Mouse (Mus musculus) limb, embryonic 11.5 days (tissue): ENCODE data around the gene Psme4. TPM values are rescaled to one million over a fixed set of nuclear protein-coding genes. Genes with fewer than 3 reads are reported as not detected.

Experiments used
- ATAC-seq: fragments of 200-750 bp; cut with Nextera tagmentation; 2 replicates; pipeline ENCODE4 v1.8.0; 2017; ENCODE audit warnings: low read depth; ENCODE audit not compliant: insufficient number of reproducible peaks, low FRiP score, low TSS enrichment
- DNase-seq: peaks from one replicate; pipeline ENCODE4 v3.0.0-alpha.2; 2015; ENCODE audit warnings: low spot score
- H3K27ac ChIP-seq: fragments of 300-500 bp; sonication (generic); replicated peaks from 2 replicates; pipeline ENCODE4 v1.5.1; 2014; ENCODE audit warnings: low read depth, mild to moderate bottlenecking, low read length
- H3K27me3 ChIP-seq: fragments of 300-500 bp; sonication (generic); 2 replicates; pipeline ENCODE4 v1.6.1; 2014; ENCODE audit warnings: mild to moderate bottlenecking, low read length, mixed read lengths; ENCODE audit not compliant: control insufficient read depth, insufficient read depth
- H3K36me3 ChIP-seq: fragments of 300-500 bp; sonication (generic); 2 replicates; pipeline ENCODE4 v1.6.1; 2014; ENCODE audit warnings: mild to moderate bottlenecking, low read length, moderate library complexity, mixed read lengths; ENCODE audit not compliant: control insufficient read depth, insufficient read depth
- H3K4me1 ChIP-seq: fragments of 300-500 bp; sonication (generic); 2 replicates; pipeline ENCODE4 v1.6.1; 2014; ENCODE audit warnings: low read length, mixed read lengths; ENCODE audit not compliant: control insufficient read depth, insufficient read depth
- H3K4me2 ChIP-seq: fragments of 300-500 bp; sonication (generic); 2 replicates; pipeline ENCODE4 v1.6.1; 2014; ENCODE audit warnings: low read depth, mild to moderate bottlenecking, moderate library complexity; ENCODE audit not compliant: severe bottlenecking
- H3K4me3 ChIP-seq: fragments of 300-500 bp; sonication (generic); 2 replicates; pipeline ENCODE4 v1.5.1; 2014; ENCODE audit warnings: low read depth, low read length
- H3K9ac ChIP-seq: fragments of 300-500 bp; sonication (generic); 2 replicates; pipeline ENCODE4 v1.6.1; 2014; ENCODE audit warnings: mild to moderate bottlenecking, low read length
- H3K9me3 ChIP-seq: fragments of 300-500 bp; sonication (generic); 2 replicates; pipeline ENCODE4 v1.6.1; 2016; ENCODE audit warnings: low read length; ENCODE audit not compliant: control insufficient read depth
- WGBS: fragments of 180-500 bp; shearing (Covaris S2); extraction: QIAGEN DNeasy Blood & Tissue Kit; methylation state at CpG from one replicate; pipeline ENCODE4 v1.1.7; 2014; 5-methylcytosine and 5-hydroxymethylcytosine counted together
- polyA plus RNA-seq: library from polyadenylated mRNA; unstranded; fragments of >200 nt; fragmentation: Nextera tagmentation; extraction: Ambion mirVana; gene quantifications from 2 replicates; pipeline ENCODE4 v1.2.1, GENCODE M21; 2014

Psme4 gene
- 36.5 and 36.9 TPM in 2 replicates for polyA plus RNA-seq

DNA sequence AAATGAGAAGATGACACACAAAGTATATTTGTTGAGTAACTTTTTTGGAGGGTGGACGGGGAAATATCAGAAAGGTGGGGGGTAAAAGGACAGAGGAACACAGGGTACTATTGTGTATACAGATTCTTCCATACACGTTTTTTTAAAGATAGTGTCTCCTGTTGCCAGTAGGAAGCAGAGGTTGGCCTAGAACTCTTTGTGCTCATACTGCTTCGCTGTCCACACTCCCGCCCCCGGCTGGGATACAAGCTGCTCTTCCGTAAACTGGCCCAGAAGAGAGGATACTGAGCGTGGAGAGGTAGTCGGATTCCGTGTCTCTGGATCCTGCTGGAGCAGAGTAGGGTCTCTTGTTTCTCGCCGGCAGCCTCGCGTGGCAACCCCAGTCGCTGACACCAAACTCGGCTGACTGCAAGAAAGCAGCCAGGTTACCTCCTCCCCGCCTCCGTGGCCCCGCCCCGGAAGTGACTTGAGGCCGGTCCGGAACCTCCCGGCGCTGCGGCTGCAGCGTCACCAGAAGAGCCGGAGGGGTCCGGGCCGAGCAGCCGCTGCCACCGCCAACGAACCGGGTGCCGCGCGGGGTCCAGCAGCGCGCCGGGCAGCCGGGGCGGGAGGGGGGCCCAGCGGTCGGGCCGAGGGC, at the start of gene Psme4:
TSS of gene Psme4 (plus strand) at position 460 of the 637 bp plus-strand sequence.
- Histone ChIP-seq H3K27ac (peak within 1 kb of the TSS; percentile 58), H3K4me2 (peak within 1 kb of the TSS; percentile 58), H3K4me3 (peak within 1 kb of the TSS; percentile 95), H3K9ac (peak within 1 kb of the TSS; percentile 95), H3K4me1 (peaks cover 3% of the 10 kb centered on the region; the same call in 1 of the 2 replicates), H3K27me3 (no peaks in the 10 kb centered on the region), H3K36me3 (no peaks in the 10 kb centered on the region), H3K9me3 (no peaks in the 10 kb centered on the region)
- under 1% methylated on average over 33 of the region's 43 CpGs for WGBS
- DNase-seq, result peak; percentile 97
- peak; percentile 95 for ATAC-seq

- no peak overlapping the region for H3K9ac ChIP-seq
- no peak overlapping the region for H3K27ac ChIP-seq
- no peaks in the 10 kb centered on the region for H3K9me3 ChIP-seq
- DNase-seq (no peak), ATAC-seq (no peak)
- H3K27me3 ChIP-seq, result no peaks in the 10 kb centered on the region
- 58% methylated on average over 5 of the region's 5 CpGs for WGBS
- no peaks in the 10 kb centered on the region for H3K36me3 ChIP-seq
- H3K4me2 ChIP-seq, result no peak overlapping the region
- H3K4me3 ChIP-seq, result no peak overlapping the region
- no peaks in the 10 kb centered on the region for H3K4me1 ChIP-seq
These were observed 48.1 kb upstream of the Psme4 start for GRCm38 (mm10) chr11:30723438-30723837.

DNA sequence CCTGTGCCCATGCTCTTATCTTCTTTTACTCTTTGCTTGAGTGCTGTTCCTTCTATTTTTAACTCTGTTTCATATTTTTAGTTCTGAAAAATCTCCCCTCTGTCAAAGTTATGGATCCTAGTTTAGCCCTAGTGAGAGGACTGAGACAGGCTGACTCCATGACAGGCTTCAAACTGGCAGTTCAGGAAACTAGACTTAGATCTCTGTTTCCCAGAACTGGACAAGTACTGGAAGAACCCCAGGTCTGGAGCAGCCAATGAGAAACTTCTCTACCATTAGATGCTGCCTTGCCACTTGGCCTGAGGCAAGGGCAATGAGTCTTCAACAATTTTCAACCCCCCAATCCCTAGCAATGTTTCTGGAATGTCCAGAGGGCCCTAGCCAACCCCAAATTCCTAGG, 40.8 kb upstream of the Psme4 start:
- H3K27ac ChIP-seq, result no peak overlapping the region
- ATAC-seq (no peak), DNase-seq (no peak)
- no peak overlapping the region for H3K4me2 ChIP-seq
- H3K4me3 ChIP-seq, result no peak overlapping the region
- no peaks in the 10 kb centered on the region for H3K4me1 ChIP-seq
- no peaks in the 10 kb centered on the region for H3K9me3 ChIP-seq
- no peak overlapping the region for H3K9ac ChIP-seq
- H3K27me3 ChIP-seq, result no peaks in the 10 kb centered on the region
- no peaks in the 10 kb centered on the region for H3K36me3 ChIP-seq

GRCm38 (mm10) chr11:30733376-30733775, 38.1 kb upstream of the Psme4 start:
- Histone ChIP-seq H3K4me2 (no peak overlapping the region), H3K4me1 (no peaks in the 10 kb centered on the region), H3K27ac (no peak overlapping the region), H3K36me3 (no peaks in the 10 kb centered on the region), H3K4me3 (no peak overlapping the region), H3K9ac (no peak overlapping the region), H3K9me3 (no peaks in the 10 kb centered on the region), H3K27me3 (no peaks in the 10 kb centered on the region)
- ATAC-seq (no peak), DNase-seq (no peak)

- H3K4me3 ChIP-seq, result no peak overlapping the region
- no peak for DNase-seq
- no peak overlapping the region for H3K4me2 ChIP-seq
- no peaks in the 10 kb centered on the region for H3K36me3 ChIP-seq
- H3K9ac ChIP-seq, result no peak overlapping the region
- H3K9me3 ChIP-seq, result no peaks in the 10 kb centered on the region
- H3K27me3 ChIP-seq, result no peaks in the 10 kb centered on the region
- no peaks in the 10 kb centered on the region for H3K4me1 ChIP-seq
- ATAC-seq, result no peak
- no peak overlapping the region for H3K27ac ChIP-seq
These were observed 27.5 kb upstream of the Psme4 start for GRCm38 (mm10) chr11:30743991-30744390.

GRCm38 (mm10) chr11:30748938-30749337, 22.6 kb upstream of the Psme4 start:
- 86% methylated on average over 3 of the region's 3 CpGs for WGBS
- Histone ChIP-seq H3K9me3 (no peaks in the 10 kb centered on the region), H3K4me1 (no peaks in the 10 kb centered on the region), H3K4me3 (no peak overlapping the region), H3K36me3 (no peaks in the 10 kb centered on the region), H3K9ac (no peak overlapping the region), H3K4me2 (no peak overlapping the region), H3K27me3 (no peaks in the 10 kb centered on the region), H3K27ac (no peak overlapping the region)
- ATAC-seq, result no peak
- no peak for DNase-seq

GRCm38 (mm10) chr11:30749587-30749986, 21.9 kb upstream of the Psme4 start:
- H3K4me1 ChIP-seq, result no peaks in the 10 kb centered on the region
- DNase-seq (no peak), ATAC-seq (no peak)
- H3K36me3 ChIP-seq, result no peaks in the 10 kb centered on the region
- H3K9me3 ChIP-seq, result no peaks in the 10 kb centered on the region
- no peak overlapping the region for H3K27ac ChIP-seq
- no peak overlapping the region for H3K4me2 ChIP-seq
- no peak overlapping the region for H3K4me3 ChIP-seq
- no peak overlapping the region for H3K9ac ChIP-seq
- 65% methylated on average over 3 of the region's 3 CpGs for WGBS
- no peaks in the 10 kb centered on the region for H3K27me3 ChIP-seq

DNA sequence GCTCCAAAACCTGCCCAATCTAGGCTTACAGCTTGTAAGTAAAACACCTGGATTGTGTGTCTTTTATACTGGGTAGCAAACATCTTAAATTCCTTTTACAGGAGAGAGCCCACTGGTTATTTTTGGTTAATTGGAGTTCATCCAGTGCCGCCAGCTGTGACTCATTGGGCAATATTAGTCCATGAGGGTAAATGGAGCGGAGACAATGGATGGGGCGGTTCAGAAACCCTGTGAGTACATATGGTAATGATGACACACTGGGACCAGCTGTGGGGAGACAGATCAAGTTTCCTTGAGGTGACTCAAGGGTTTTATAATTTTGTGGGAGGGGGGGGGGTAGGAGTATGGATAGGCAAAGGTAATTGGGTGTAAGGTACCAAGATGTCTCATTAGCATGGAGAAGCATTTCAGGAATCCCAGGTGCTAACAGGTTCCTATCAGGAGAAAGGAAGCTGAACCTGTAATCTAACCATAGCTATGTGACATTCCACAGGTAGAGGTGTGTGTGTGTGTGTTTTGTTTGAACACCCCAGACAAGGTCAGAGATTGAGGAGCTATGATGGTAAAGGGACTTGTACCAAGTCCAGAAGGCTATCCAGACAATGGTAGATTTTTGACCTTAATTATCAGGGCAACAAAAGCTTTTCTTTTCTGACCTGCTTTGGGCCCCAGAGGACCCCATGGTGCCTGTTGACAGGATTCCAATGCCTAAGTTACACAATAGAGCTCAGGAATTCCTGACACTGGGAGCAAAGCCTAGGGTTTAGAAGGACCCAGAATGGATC, 21.3 kb upstream of the Psme4 start:
- H3K9ac ChIP-seq, result no peak overlapping the region
- no peaks in the 10 kb centered on the region for H3K9me3 ChIP-seq
- no peak for ATAC-seq
- no peaks in the 10 kb centered on the region for H3K4me1 ChIP-seq
- 70% methylated on average over 3 of the region's 3 CpGs for WGBS
- DNase-seq, result no peak
- H3K4me3 ChIP-seq, result no peak overlapping the region
- no peaks in the 10 kb centered on the region for H3K36me3 ChIP-seq
- H3K27me3 ChIP-seq, result 0 out of 2 replicates have a peak, but pooled peaks cover 2% of the 10 kb centered on the region
- no peak overlapping the region for H3K4me2 ChIP-seq
- no peak overlapping the region for H3K27ac ChIP-seq
